Mouse (Mus musculus) lung, embryonic 14.5 days (tissue): ENCODE results near the gene Dxo. TPM values are rescaled to one million over a fixed set of nuclear protein-coding genes. Genes with fewer than 3 reads are reported as not detected.
A peak's percentile ranks its signal among the peaks of the same experiment; 100 is the strongest.

Experiments used
- ATAC-seq: fragments of 200-750 bp; cut with Nextera tagmentation; 2 replicates; pipeline ENCODE4 v1.8.0; 2017; ENCODE audit warnings: mild to moderate bottlenecking, moderate TSS enrichment, moderate library complexity; ENCODE audit not compliant: insufficient read depth
- DNase-seq: peaks from one replicate; pipeline ENCODE4 v3.0.0-alpha.2; 2015
- H3K27ac ChIP-seq: fragments of 300-500 bp; sonication (generic); 2 replicates; pipeline ENCODE4 v1.5.1; 2014; ENCODE audit warnings: low read depth, mild to moderate bottlenecking, moderate library complexity
- H3K27me3 ChIP-seq: fragments of 300-500 bp; sonication (generic); 2 replicates; pipeline ENCODE4 v1.6.1; 2014; ENCODE audit warnings: low read length, control low read depth; ENCODE audit not compliant: insufficient read depth
- H3K36me3 ChIP-seq: fragments of 300-500 bp; sonication (generic); 2 replicates; pipeline ENCODE4 v1.6.1; 2014; ENCODE audit warnings: control low read depth; ENCODE audit not compliant: insufficient read depth
- H3K4me1 ChIP-seq: fragments of 300-500 bp; sonication (generic); 2 replicates; pipeline ENCODE4 v1.6.1; 2014; ENCODE audit warnings: antibody characterized with exemption, control low read depth; ENCODE audit not compliant: insufficient read depth
- H3K4me2 ChIP-seq: fragments of 300-500 bp; sonication (generic); 2 replicates; pipeline ENCODE4 v1.6.1; 2014; ENCODE audit warnings: mild to moderate bottlenecking
- H3K4me3 ChIP-seq: fragments of 300-500 bp; sonication (generic); 2 replicates; pipeline ENCODE4 v1.5.1; 2014; ENCODE audit warnings: low read depth, low read length
- H3K9ac ChIP-seq: fragments of 300-500 bp; sonication (generic); 2 replicates; pipeline ENCODE4 v1.6.1; 2014
- H3K9me3 ChIP-seq: fragments of 300-500 bp; sonication (generic); 2 replicates; pipeline ENCODE4 v1.6.1; 2016; ENCODE audit warnings: low read depth, low read length, control low read depth
- CTCF ChIP-seq: IDR thresholded peaks from 2 replicates; pipeline ENCODE4 v1.5.1; 2016; ENCODE audit warnings: antibody characterized with exemption, low read depth
- WGBS: fragments of 180-500 bp; shearing (Covaris S2); extraction: QIAGEN DNeasy Blood & Tissue Kit; methylation state at CpG from one replicate; pipeline ENCODE4 v1.1.7; 2014; 5-methylcytosine and 5-hydroxymethylcytosine counted together
- polyA plus RNA-seq: library from polyadenylated mRNA; unstranded; fragments of >200 nt; fragmentation: Nextera tagmentation; extraction: Ambion mirVana; gene quantifications from 2 replicates; pipeline ENCODE4 v1.2.1, GENCODE M21; 2014

Dxo gene
- polyA plus RNA-seq, 1 experiment from 2014 or later: 71.5 TPM

DNA sequence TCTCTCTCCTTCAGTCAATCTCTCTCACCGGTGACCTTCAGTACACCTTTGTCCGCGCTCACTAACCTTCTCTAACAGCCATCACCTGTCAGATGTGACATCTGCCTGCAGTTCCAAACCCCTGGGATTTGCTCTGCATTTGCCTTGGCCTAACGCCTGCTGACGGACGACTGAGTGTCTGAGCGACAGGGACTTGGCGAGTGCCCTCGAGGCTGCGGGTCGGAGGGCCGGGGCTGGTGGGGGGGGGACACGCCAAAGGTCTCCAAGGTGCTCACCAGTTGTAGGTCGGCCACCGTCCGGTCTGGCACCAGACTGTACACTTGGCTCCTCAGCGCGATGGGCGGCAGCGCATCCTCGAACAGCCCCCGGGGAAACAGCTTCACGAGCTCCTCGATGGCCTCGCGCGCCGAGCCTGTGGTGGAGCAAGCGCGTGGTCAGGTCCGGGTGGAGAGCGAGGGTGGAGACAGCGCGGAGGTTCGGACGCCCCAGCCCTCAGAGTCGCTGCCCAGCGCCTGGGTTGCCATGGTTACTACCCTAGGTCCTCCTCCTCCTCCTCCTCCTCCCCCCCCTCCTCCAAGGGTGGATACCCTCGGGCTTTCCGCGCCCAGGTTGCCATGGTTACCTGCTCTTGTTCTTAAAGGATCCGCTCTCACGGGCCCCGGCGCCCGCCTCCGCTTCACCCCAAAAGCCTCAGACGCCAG lies 514 bp upstream of the Dxo start:
- no peaks in the 10 kb centered on the region for H3K9me3 ChIP-seq
- peaks cover 38% of the 10 kb centered on the region for H3K36me3 ChIP-seq
- peak overlapping the region; percentile 90 for H3K4me2 ChIP-seq
- peak overlapping the region; percentile 78 for H3K4me3 ChIP-seq
- 4% methylated on average over 39 of the region's 48 CpGs for WGBS
- H3K4me1 ChIP-seq: no peaks in the 10 kb centered on the region
- H3K27me3 ChIP-seq: no peaks in the 10 kb centered on the region
- H3K9ac ChIP-seq: peak overlapping the region; percentile 66
- no peak for TF ChIP-seq CTCF
- DNase-seq (no peak), ATAC-seq (peak; percentile 85)
- H3K27ac ChIP-seq: peak overlapping the region; percentile 48; the same call in 1 of the 2 replicates

DNA sequence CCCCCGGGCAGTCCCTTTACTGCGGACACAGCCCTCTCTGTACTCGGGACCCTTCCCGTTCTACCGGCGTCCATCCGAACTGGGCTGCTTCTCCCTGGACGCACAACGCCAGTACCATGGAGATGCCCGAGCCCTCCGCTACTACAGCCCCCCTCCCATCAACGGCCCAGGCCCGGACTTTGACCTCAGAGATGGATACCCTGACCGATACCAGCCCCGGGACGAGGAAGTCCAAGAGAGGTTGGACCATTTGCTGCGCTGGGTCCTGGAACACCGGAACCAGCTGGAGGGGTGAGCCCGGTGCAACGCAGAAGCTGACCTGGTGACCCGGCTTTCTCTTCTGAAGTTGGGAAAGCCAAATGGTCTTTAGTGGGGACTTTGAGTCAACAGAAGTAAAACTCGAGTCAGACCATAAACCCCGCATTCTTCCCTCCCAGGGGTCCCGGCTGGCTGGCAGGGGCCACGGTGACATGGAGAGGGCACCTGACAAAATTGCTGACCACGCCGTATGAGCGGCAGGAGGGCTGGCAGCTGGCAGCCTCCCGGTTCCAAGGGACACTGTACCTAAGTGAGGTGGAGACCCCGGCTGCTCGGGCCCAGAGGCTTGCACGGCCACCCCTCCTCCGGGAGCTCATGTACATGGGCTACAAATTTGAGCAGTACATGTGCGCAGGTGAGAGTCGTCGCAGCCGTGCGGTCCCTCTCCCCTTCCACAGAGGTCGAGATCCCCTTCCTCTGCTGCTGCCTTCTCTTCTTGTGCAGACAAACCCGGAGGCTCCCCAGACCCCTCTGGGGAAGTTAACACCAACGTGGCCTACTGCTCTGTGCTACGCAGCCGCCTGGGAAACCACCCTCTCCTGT lies 875 bp downstream of the Dxo start:
- H3K4me1 ChIP-seq: no peaks in the 10 kb centered on the region
- H3K27ac ChIP-seq: peak overlapping the region; percentile 61; the same call in 1 of the 2 replicates
- no peak for TF ChIP-seq CTCF
- H3K4me3 ChIP-seq: peak overlapping the region; percentile 78
- ATAC-seq (peak; percentile 13), DNase-seq (no peak)
- no peaks in the 10 kb centered on the region for H3K27me3 ChIP-seq
- H3K9ac ChIP-seq: peak overlapping the region; percentile 66
- WGBS: 33% methylated on average over 43 of the region's 43 CpGs
- H3K9me3 ChIP-seq: no peaks in the 10 kb centered on the region
- H3K36me3 ChIP-seq: peaks cover 46% of the 10 kb centered on the region
- peak overlapping the region; percentile 90 for H3K4me2 ChIP-seq

DNA sequence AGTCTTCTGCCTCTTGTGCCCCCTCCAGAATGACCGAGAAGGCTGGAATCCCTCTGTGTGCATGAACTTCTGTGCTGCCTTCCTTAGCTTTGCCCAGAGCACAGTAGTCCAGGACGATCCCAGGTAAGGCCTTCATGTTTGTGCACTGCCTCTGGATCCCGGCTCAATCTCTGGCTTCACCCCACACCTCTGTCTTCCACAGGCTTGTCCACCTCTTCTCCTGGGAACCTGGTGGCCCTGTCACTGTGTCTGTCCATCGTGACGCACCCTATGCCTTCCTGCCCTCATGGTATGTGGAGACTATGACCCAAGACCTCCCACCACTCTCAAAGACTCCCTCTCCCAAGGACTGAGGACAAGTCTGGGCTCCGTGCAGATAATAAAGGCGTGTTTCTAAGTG lies 2.0 kb downstream of the Dxo start:
- H3K9ac ChIP-seq: no peak overlapping the region
- no peak for TF ChIP-seq CTCF
- no peak overlapping the region for H3K27ac ChIP-seq
- DNase-seq: no peak
- H3K36me3 ChIP-seq: peaks cover 55% of the 10 kb centered on the region
- ATAC-seq: no peak
- no peak overlapping the region for H3K4me3 ChIP-seq
- H3K9me3 ChIP-seq: no peaks in the 10 kb centered on the region
- H3K4me2 ChIP-seq: no peak overlapping the region
- H3K4me1 ChIP-seq: no peaks in the 10 kb centered on the region
- WGBS: 86% methylated on average over 7 of the region's 7 CpGs
- no peaks in the 10 kb centered on the region for H3K27me3 ChIP-seq

DNA sequence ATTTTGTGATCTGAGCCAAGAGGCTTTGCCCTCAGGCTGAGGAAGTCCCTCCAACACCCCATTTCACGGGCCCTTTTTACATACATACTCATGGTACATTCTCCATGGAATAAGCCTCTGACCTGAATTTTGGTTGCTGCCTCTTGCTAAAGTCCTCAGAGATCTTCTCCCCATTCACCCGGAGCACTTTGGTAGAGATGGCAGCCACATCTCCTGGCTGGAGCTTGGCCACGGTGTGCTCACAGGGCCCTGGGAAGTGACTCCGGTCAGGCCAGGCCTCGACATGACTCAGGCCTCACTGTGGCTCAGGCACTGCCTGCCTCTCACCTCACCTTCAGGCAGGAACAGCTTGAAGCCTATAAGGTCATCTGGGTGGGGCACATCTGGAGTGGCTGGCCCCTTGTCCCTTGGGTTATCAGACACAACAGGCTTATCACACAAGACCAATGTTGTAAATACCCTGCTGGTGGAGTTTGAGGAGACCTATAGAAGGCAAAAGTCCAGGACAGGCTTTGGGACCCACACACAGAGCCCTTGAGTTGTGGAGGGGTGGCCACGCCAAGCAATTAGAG lies 4.0 kb downstream of the Dxo start:
- H3K27me3 ChIP-seq: no peaks in the 10 kb centered on the region
- ATAC-seq: no peak
- H3K4me3 ChIP-seq: no peak overlapping the region
- DNase-seq: no peak
- no peak overlapping the region for H3K27ac ChIP-seq
- no peaks in the 10 kb centered on the region for H3K9me3 ChIP-seq
- 78% methylated on average over 6 of the region's 6 CpGs for WGBS
- H3K4me1 ChIP-seq: no peaks in the 10 kb centered on the region
- H3K9ac ChIP-seq: no peak overlapping the region
- H3K36me3 ChIP-seq: peaks cover 66% of the 10 kb centered on the region
- no peak for TF ChIP-seq CTCF
- H3K4me2 ChIP-seq: no peak overlapping the region

DNA sequence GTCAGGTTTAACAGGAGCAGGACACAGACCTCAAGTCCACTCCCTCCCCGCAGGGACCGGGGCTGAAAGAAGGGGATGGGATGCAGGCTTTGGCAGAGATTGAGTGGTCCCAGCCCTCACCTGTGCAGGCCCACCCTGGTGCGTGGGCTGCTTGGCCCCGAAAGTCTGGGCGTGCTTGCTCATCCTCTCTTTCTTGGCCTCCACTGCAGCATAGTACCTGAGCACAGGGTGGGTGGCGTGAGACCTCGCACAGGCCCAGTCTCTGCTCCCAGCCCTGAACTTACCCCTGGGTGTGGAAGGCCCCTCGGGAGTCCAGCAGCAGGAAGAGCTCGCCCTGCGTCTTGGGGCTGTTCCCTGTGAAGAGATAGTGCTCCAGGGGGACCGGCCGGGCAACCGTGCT lies 8.1 kb downstream of the Dxo start:
- no peak for DNase-seq
- no peak for ATAC-seq
- WGBS: 89% methylated on average over 13 of the region's 13 CpGs
- no peaks in the 10 kb centered on the region for H3K27me3 ChIP-seq
- H3K27ac ChIP-seq: no peak overlapping the region
- H3K4me3 ChIP-seq: no peak overlapping the region
- H3K9ac ChIP-seq: no peak overlapping the region
- no peak for TF ChIP-seq CTCF
- 0 out of 2 replicates have a peak, but pooled peaks cover 3% of the 10 kb centered on the region for H3K4me1 ChIP-seq
- peaks cover 74% of the 10 kb centered on the region for H3K36me3 ChIP-seq
- no peak overlapping the region for H3K4me2 ChIP-seq
- H3K9me3 ChIP-seq: no peaks in the 10 kb centered on the region

DNA sequence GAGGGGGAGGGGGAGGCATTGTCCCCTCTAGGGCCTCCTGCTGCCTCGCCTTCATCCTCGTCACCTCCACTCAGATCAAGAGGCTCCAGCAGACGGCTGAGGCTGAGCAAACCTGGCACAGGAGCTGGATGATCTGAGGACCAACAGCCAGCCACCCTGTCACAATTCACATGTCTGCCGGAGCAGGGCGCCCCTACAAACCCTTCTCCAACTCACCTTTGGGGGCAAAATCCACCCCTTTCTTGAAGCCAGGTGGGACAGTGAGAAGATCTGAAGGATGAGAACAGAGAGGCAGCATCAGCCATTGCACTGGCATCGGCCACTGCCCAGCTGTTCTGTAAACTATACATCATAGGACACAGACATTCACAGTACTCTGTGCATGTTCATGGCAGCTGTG lies 10.4 kb downstream of the Dxo start:
- ATAC-seq (no peak), DNase-seq (no peak)
- Histone ChIP-seq H3K27me3 (no peaks in the 10 kb centered on the region), H3K4me1 (peaks cover 10% of the 10 kb centered on the region; the same call in 1 of the 2 replicates), H3K9ac (no peak overlapping the region), H3K4me2 (no peak overlapping the region), H3K27ac (no peak overlapping the region), H3K4me3 (no peak overlapping the region), H3K9me3 (no peaks in the 10 kb centered on the region), H3K36me3 (peaks cover 55% of the 10 kb centered on the region)
- 81% methylated on average over 6 of the region's 6 CpGs for WGBS
- TF ChIP-seq CTCF: no peak

DNA sequence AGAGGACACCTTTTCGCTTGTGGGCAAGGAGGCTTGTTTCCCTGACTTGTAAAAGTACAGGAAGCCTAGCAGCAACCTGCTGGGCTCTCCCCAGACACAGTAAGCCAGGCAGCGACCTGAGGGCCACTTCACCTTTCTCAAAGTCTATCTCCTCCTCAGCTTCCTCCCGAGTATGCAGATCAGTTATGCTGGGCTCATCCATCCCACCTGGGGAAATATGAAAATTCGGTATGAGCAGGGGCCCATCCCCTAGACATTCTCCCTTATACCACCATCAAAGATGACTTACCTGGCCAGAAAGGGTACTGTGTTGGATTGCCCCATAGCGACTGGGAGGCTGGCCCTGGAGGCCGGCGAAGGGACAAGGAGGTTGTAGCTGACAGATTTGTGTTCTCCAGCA lies 10.8 kb downstream of the Dxo start:
- H3K9ac ChIP-seq: no peak overlapping the region
- H3K4me1 ChIP-seq: peaks cover 10% of the 10 kb centered on the region; the same call in 1 of the 2 replicates
- no peak overlapping the region for H3K4me2 ChIP-seq
- 91% methylated on average over 7 of the region's 7 CpGs for WGBS
- H3K27me3 ChIP-seq: no peaks in the 10 kb centered on the region
- no peak overlapping the region for H3K27ac ChIP-seq
- no peak for TF ChIP-seq CTCF
- no peak overlapping the region for H3K4me3 ChIP-seq
- H3K9me3 ChIP-seq: no peaks in the 10 kb centered on the region
- H3K36me3 ChIP-seq: peaks cover 55% of the 10 kb centered on the region
- ATAC-seq (no peak), DNase-seq (no peak)
